Mouse (Mus musculus) regulatory T cell (primary cell): Measurements from ENCODE around the gene Scaf8.
"Not testable (repeated sequence)": the region's sequence is repeated elsewhere in the genome, so short reads cannot be mapped to it uniquely, and the experiment has no call there.

Experiments used
- in situ Hi-C: fragments of 300-600 bp; cut with MboI, MseI; formaldehyde crosslinking; loops from one replicate; pipeline ENCODE4 v1.15.1; 2025; ENCODE audit warnings: high pct_unique_total_duplicates

Scaf8 gene

GRCm38 (mm10) chr17:3114720-3115379, at the start of gene Scaf8:
TSS of gene Scaf8 (plus strand) at chr17:3114972.
- in situ Hi-C loops: no loop called here

DNA sequence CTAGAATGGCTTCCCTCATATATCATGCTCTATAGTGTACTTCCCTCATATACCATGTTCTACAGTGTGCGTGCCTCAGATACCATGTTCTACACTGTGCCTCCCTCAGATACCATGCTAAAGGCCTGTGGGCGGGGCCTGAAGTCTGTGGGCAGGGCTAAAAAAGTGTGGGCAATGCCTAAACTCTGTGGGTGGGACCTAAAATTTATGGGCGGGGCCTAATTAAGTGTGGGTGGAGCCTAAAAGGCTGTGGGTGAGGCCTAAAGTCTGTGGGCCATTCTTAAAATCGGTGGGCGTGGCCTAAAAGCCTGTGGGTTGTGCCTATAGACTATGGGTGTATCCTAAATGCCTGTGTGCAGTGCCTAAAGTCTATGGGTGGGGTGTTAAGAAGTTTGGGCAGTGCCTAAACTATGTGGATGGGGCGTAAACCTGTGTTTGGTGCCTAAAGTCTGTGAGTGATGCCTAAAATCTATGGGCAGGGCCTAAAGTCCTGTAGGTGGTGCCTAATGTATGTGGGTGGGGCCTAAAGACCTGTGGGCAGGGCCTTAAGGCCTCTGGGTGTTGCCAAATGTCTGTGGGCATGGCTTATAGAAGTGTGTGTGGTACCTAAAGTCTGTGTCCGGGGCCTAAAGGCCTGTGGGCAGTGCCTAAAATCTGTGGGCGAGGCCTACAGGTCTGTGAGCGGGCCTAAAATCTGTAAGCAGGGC, 39.5 kb upstream of the Scaf8 start:
- in situ Hi-C loops: no loop called here

DNA sequence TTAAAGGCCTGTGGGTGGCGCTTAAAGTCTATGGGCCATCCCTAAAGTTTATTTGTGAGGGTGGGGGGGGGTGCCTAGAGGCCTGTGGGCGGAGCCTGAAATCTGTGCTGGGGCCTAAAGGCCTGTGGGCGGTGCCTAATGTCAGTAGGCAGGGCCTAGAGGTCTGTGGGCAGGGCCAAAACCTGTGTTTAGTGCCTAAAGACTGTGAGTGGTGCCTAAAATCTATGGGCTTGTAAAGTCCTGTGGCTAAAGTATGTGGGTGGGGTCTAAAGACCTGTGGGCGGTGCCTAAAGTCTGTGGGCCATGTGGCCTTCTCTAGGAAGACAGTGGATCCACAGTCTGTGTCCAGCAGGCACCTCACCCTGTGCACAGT, 38.9 kb upstream of the Scaf8 start:
- in situ Hi-C loops: no loop called here

GRCm38 (mm10) chr17:3077936-3078335, 36.8 kb upstream of the Scaf8 start:
- in situ Hi-C loops: not testable (repeated sequence)

GRCm38 (mm10) chr17:3080587-3081349, 34.0 kb upstream of the Scaf8 start:
- in situ Hi-C loops: not testable (repeated sequence)

- in situ Hi-C loops: not testable (repeated sequence)
These were observed 33.2 kb upstream of the Scaf8 start for GRCm38 (mm10) chr17:3081512-3082100.

DNA sequence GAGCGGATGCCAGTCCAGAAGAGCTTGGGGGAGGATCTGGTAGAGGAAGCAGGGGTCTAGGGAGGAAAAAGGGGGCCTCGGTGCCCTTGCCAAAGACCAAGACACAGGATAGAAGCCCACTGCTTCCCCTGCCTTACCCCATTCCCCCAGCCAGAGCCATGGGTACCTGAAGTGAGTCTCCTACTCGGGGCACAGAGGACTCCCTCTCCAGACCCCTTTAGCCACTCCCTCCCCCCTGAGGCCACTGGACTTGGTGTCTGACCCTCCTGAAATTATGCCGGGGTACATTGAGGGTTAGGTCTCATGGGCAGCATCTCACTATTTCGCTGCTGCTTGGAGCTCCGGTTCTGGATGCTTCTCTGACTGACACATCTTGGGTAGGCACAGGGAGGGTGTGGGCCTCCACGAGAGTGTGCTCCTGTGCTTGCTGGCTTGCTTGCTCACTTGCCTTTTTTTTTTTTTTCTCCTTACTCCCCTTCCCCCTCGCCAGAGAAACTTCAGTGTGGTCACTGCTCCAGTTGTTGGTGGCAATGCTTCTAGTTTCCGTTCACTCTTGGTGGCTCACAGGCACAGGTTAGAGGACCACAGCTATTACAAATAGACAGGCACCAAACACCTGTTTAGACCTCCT, 32.5 kb upstream of the Scaf8 start:
- in situ Hi-C loops: not testable (repeated sequence)

DNA sequence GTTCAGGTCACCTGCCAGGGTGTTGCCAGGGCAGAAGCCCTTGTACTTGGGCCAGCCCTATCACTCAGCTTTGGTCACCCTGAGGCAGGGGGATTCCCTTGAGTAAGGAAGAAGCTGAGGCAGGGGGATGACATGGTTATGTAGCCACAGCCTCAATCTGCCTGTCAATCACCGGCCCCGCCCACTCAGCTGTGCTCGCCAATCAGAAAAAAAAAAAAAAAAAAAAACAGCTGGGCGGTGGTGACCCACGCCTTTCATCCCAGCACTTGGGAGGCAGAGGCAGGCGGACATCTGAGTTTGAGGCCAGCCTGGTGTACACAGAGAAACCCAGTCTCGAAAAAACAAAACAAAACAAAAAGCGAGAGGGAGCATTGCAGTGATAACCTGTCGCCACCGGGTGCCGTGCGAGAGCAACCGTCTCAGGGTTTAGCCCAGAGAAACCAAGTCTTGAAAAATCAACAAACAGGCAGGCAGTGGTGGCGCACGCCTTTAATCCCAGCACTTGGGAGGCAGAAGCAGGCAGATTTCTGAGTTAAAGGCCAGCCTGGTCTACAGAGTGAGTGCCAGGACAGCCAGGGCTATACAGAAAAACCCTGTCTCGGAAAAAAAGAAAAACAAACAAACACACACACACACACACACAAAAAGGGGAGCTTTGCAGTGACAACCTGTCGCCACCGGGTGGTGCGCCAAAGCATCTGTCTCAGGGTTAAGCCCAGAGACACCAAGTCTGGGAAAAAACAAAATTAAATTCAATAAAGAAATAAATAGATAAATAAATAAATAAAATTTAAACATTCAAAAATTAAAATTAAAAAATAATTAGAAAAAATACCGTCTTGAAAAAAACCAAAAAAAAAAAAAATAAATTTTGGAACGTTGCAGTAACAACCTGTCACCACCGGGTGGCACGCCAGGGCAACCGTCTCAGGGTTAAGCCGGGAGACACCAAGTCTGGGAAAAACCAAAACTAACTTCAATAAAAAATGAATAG, 31.7 kb upstream of the Scaf8 start:
- in situ Hi-C loops: not testable (repeated sequence)

- in situ Hi-C loops: no loop called here
These were observed 30.8 kb upstream of the Scaf8 start for GRCm38 (mm10) chr17:3083886-3084550.

GRCm38 (mm10) chr17:3084551-3084930, 30.2 kb upstream of the Scaf8 start:
- in situ Hi-C loops: no loop called here

DNA sequence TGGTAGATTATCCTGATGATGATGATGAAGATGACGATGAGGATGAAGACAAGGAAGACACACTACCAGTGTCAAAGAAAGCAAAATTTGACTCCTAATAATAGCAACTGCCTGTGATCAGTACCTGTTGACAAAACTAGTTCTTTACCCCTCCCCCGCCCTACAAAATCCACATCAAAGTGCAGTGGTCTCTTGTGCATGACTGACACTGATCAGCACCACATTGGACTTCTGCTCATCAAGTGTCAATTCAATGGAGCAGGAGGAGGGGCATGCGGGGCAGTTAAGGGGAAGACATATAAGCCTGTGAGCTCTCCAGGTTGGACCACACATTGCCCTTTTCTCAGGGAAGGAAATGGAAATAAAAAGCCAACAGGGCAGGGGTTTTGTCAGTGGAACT, 29.6 kb upstream of the Scaf8 start:
- in situ Hi-C loops: loop anchor here (5.0 kb wide), 2 partner anchors 52 to 137 kb away; no protein-coding TSS in a partner anchor

DNA sequence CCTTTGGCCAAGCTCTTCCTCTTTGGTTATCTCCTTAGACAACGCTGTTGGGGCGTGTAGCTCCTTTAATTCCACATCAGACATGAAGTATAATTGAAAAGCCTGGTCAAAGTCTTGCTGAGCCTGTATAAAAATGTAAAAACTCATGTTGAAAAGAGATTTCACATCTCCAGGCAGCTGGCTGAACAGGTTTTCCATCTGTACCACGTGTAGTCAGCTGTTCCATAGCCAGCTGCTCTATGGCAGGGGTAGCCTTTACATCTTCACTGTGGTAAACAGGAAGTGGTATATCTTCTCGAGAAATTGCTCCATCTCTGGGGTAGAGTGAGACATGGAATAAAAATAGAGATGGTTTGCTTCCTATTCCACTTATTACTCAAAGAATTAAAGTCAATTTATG, 22.1 kb upstream of the Scaf8 start:
- in situ Hi-C loops: no loop called here

DNA sequence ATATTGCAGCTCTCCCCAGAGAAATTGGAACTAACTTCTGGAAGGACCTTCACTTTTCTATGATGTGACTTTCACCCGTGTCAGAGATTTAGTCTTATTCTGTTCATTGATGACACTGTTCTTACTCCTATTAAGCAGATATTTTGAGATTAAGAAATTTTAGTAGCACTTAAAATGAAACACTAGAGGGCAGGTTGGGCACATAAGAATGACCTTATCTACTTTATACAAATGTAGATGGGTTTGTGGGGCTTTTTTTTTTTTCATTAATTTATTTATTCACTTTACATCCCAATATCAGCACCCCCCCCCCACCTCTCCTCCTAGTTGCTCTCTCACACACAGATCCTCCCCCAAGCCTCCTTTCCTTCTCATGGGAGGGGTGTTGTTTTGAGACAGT, 15.5 kb upstream of the Scaf8 start:
- in situ Hi-C loops: not testable (repeated sequence)

DNA sequence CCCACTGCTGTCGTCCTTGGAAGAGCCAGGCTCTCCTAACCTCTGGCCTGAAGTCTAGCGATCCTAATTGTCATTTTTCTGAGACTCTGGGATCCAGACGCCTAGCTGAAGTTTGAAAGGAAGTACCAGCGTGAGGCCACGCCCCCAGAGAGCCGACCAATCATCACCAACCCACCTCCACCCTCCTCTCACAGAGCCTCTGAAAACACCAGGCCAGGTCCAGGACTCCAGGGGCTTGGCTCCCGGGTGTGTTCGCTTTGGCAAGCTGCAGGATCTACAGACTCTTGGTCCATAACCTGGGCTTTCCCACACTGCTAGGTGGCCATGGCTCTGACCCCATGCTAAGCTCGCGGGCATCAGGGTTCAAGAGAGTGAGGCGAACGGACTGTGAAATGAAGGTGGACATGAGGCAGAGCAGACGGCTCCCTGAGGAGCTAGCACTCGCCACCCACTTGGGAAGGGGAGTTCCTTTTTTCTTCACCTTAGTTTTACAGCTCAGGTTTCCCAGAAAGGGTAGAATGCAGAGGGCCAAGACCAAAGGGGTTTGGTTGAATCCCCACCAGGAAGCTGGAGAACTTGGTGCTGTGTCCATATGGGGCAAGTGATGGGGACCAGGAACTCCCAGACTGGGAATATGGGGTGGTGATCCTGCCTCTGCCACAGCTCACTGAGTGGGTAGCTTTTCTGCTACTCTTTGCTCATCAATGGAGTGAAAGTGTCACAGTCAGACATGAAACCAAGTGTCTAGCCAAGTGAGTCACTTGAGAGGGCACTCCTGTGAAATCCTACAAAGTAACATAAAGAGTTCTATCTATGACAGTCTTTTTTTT, 12.2 kb upstream of the Scaf8 start:
- in situ Hi-C loops: no loop called here

GRCm38 (mm10) chr17:3104154-3104931, 10.4 kb upstream of the Scaf8 start:
- in situ Hi-C loops: no loop called here

DNA sequence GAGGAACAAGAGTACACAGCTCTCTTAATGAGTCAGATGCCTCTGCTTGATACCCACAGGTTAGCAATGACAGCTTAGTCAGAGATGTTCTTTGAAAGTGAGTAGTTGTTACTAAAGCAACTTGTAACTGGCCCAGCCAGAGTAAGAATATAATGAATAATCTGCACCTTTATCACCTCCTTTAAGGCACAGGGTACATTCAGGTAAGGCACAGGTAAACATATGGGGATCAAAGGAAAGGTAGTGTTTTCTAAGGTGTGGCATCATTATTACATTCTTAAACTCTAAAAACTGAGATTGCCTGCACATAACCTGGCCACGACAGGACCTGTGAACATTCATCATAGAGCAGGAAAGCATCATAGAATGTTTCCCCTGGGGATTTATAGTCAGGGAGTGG, 9.8 kb upstream of the Scaf8 start:
- in situ Hi-C loops: no loop called here

DNA sequence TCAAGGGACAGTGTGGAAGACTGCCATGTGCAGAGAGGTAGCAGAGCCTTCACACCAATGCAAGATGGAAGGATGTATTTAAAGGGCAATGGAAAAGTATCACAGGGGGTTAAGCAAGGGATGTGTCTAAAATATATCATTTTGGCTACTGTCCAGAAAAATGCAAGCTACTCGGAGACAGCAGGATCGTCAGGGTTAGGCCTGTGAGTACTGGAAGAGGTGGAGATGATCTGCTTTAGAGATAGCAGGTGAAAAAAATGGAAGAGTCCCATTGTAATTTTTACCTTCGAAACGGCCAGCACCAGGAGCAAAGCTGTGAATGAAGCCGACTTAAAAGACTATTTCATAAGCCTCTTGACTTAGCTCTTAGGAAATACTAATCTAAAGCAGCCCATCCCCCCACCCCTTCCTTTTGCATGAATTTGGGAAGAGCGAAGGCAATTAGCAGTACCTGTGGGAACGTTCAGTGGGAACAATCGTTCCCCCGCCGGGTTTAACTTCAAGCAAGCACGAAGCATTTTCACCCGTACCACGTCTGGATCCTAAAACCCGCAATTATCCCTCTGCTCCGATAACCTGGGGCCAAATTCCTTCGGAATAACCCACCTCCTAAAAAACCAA, 925 bp upstream of the Scaf8 start:
- in situ Hi-C loops: no loop called here

- in situ Hi-C loops: no loop called here
These were observed 433 bp upstream of the Scaf8 start for GRCm38 (mm10) chr17:3114358-3114719.
